Mouse (Mus musculus): ENCODE measurements around the gene Nup188. TPM values are rescaled to one million over a fixed set of nuclear protein-coding genes. Genes with fewer than 3 reads are reported as not detected.
A peak's percentile ranks its signal among the peaks of the same experiment; 100 is the strongest.

The Nup188 gene
- polyA plus RNA-seq, 1 experiment from 2014 or later: 21.6 TPM

- Histone ChIP-seq H3K4me2 (no peak overlapping the region), H3K27ac (no peak overlapping the region), H3K4me3 (no peak overlapping the region), H3K36me3 (peaks cover 82% of the 10 kb centered on the region), H3K9ac (no peak overlapping the region), H3K9me3 (no peaks in the 10 kb centered on the region), H3K4me1 (replicated peaks) (peaks cover 25% of the 10 kb centered on the region), H3K27me3 (no peaks in the 10 kb centered on the region)
- ATAC-seq (ENCODE audit: low FRiP score): no peak
- 80% methylated on average over 4 of the region's 4 CpGs for WGBS
These were observed 38.5 kb upstream of the Nup188 start for GRCm38 (mm10) chr2:30247681-30248080.

DNA sequence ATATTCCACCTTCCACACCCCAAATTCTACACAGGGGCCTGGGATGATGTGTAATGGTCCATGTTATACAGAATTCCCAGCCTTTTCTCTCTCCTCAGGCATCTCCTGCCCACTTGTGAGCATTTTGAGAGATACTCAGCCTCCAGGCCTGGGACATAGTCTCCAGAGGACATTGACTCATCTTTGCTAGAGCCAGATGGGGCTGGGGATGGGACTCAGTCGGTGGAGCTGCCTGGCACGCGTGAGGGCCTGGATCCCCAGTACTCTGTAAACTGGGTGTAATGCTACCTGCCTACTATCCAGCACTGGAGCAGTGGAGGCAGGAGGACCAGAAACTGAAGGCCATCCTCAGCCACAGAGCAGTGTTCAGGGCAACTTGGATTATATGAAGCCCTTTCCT lies 37.0 kb upstream of the Nup188 start:
- Histone ChIP-seq H3K27me3 (no peaks in the 10 kb centered on the region), H3K4me2 (no peak overlapping the region), H3K4me3 (no peak overlapping the region), H3K9me3 (no peaks in the 10 kb centered on the region), H3K4me1 (replicated peaks) (peaks cover 21% of the 10 kb centered on the region), H3K9ac (no peak overlapping the region), H3K36me3 (peaks cover 80% of the 10 kb centered on the region), H3K27ac (no peak overlapping the region)
- no peak for ATAC-seq (ENCODE audit: low FRiP score)
- 93% methylated on average over 3 of the region's 3 CpGs for WGBS

DNA sequence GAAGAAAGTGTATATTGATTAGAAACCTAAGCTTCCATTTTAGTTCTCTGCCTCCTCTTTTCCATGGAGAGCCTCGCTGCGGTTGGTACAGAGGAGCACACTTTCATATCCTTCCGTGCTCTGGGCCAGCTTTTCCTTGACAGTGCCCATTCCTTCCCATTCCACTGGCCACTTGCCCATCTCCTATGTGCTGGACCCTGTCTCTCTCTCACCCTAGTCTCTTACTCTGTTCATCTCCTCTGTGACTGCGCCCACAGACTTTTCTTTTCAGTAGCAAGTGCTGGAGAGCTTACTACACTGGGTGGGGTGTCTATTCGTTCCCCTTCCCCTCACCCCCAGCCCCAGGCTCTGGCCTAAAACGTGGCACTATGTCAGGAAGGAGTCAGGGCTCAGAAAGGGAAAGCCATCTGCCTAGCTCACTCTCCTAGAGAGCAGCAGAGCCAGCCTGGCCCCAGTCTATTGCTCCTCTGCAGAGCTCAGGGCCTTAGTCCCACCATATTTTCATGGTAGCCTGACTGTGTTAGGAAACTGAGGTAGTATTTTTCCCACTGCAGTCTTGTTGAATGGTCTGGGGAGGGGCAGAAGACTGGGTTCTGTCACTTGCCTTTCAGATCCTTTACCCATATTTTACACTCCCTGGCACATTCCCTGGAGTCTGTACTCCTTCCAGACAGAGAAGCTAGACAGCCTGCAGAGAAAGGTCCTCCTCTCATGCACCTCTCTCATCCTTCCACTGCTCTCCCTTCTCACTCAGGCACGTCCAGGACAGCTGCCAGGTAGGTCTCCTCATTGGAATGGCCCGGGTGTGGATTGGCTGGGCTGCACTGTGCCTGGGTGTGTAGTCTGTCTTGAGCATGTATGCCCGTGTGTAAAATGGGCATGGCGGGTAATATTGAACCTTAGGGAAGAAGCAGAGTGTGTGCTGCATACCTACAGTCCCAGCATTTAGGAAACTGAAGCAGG lies 35.8 kb upstream of the Nup188 start:
- Histone ChIP-seq H3K9ac (no peak overlapping the region), H3K27me3 (no peaks in the 10 kb centered on the region), H3K36me3 (peaks cover 83% of the 10 kb centered on the region), H3K4me3 (no peak overlapping the region), H3K27ac (no peak overlapping the region), H3K4me2 (no peak overlapping the region), H3K4me1 (replicated peaks) (peaks cover 17% of the 10 kb centered on the region), H3K9me3 (no peaks in the 10 kb centered on the region)
- WGBS: 88% methylated on average over 10 of the region's 10 CpGs
- ATAC-seq (ENCODE audit: low FRiP score): no peak

DNA sequence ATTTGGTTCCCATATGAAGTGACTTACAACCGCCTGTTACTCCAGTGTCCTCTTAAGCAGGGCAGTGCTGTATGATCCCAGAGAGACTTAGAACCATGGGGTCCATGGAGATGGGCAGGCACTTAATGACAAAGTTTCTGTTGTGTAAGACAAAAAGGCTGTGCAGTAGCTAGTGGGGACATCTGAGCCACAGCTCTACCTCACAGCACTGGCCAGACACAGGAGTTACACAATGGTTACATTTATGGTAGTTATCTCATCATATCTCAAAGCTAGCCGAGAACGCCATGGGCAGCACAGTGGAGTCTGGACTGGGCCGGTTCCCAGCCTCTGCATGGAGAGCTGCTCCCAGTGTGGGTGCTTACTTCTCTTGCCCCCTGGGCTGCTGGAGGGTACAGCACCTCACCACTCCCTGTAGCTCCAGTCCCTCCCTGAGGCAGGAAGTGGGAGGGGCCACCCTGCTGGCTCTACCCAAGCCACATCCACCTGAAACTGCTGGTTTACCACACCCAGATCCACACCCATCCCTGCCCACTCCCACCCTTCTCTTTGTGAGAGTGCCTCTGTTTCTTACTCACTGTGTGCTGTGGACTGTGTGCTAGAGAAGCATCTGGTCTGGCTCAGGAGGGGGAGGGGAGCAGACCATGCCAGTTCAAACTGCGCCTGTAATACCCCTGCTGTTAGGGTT lies 34.6 kb upstream of the Nup188 start:
- Histone ChIP-seq H3K4me1 (replicated peaks) (peaks cover 17% of the 10 kb centered on the region), H3K4me3 (no peak overlapping the region), H3K4me2 (no peak overlapping the region), H3K27ac (no peak overlapping the region), H3K27me3 (no peaks in the 10 kb centered on the region), H3K36me3 (peaks cover 83% of the 10 kb centered on the region), H3K9me3 (no peaks in the 10 kb centered on the region), H3K9ac (peak overlapping the region; percentile 39; the same call in 1 of the 2 replicates)
- no peak for ATAC-seq (ENCODE audit: low FRiP score)
- 87% methylated on average over 5 of the region's 5 CpGs for WGBS

DNA sequence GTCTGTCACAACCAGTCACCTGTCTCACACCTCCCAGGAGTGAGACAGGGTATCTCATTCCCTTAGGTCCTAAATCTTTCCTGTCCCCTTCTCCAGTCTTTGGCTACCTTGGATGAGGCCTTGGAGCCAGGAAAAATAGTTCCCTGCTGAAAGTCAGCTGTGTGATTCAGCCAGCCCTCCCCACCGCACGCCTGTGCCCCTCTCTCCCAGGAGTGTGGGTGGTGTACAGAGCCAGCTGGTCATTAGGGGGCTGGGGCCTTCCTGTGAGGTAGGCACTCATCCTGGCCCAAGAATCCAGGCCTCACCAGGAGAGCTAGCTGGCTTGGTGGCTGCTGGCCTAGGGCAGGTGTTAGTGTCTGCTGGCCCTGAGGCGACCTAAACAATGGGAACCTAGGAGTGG lies 33.7 kb upstream of the Nup188 start:
- H3K9ac ChIP-seq: no peak overlapping the region
- H3K36me3 ChIP-seq: peaks cover 93% of the 10 kb centered on the region
- no peaks in the 10 kb centered on the region for H3K9me3 ChIP-seq

DNA sequence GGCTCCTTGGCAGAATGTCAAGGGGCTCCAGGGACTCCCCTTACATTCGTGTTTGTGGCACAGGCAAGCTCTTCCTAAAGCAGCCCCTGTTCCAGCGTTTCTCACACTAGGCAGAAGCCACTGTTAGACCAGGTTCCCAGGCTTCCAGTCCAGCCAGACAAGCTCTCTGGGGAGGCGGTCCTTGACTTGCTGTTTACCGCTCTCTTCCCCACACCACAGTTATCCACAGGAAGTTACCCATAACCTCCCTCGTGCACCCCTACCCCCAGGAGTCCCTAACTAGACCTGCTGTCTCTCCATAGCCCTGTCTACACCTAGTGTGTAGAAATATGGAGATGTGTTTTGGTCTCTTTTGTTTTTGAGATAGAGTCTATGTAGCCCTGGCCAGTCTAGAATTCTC lies 32.4 kb upstream of the Nup188 start:
- WGBS: 88% methylated on average over 5 of the region's 5 CpGs
- peaks cover 95% of the 10 kb centered on the region for H3K36me3 ChIP-seq
- no peak overlapping the region for H3K4me2 ChIP-seq
- H3K4me1 ChIP-seq (replicated peaks): peaks cover 22% of the 10 kb centered on the region
- no peak overlapping the region for H3K27ac ChIP-seq
- no peaks in the 10 kb centered on the region for H3K9me3 ChIP-seq
- H3K9ac ChIP-seq: no peak overlapping the region
- no peaks in the 10 kb centered on the region for H3K27me3 ChIP-seq
- H3K4me3 ChIP-seq: no peak overlapping the region
- ATAC-seq (ENCODE audit: low FRiP score): no peak

More for the DNA sequence above, 33.7 kb upstream of the Nup188 start:
- Histone ChIP-seq H3K4me2 (no peak overlapping the region), H3K27me3 (no peaks in the 10 kb centered on the region), H3K4me3 (no peak overlapping the region), H3K4me1 (replicated peaks) (peaks cover 11% of the 10 kb centered on the region), H3K27ac (no peak overlapping the region)
- no peak for ATAC-seq (ENCODE audit: low FRiP score)
- WGBS: 90% methylated on average over 3 of the region's 3 CpGs

- Histone ChIP-seq H3K9ac (no peak overlapping the region), H3K4me3 (no peak overlapping the region), H3K27me3 (no peaks in the 10 kb centered on the region), H3K36me3 (peaks cover 95% of the 10 kb centered on the region), H3K27ac (no peak overlapping the region), H3K4me2 (no peak overlapping the region), H3K9me3 (no peaks in the 10 kb centered on the region), H3K4me1 (replicated peaks) (peaks cover 33% of the 10 kb centered on the region)
- no peak for ATAC-seq (ENCODE audit: low FRiP score)
- WGBS: 97% methylated on average over 42 of the region's 42 CpGs
These were observed 30.4 kb upstream of the Nup188 start for GRCm38 (mm10) chr2:30255631-30256395.

- Histone ChIP-seq H3K27ac (no peak overlapping the region), H3K9me3 (no peaks in the 10 kb centered on the region), H3K27me3 (no peaks in the 10 kb centered on the region), H3K4me2 (no peak overlapping the region), H3K36me3 (peaks cover 94% of the 10 kb centered on the region), H3K4me1 (replicated peaks) (peaks cover 31% of the 10 kb centered on the region), H3K4me3 (no peak overlapping the region), H3K9ac (no peak overlapping the region)
- ATAC-seq (ENCODE audit: low FRiP score): no peak
- 97% methylated on average over 30 of the region's 30 CpGs for WGBS
These were observed 29.4 kb upstream of the Nup188 start for GRCm38 (mm10) chr2:30256616-30257350.

GRCm38 (mm10) chr2:30257699-30258460 lies 28.3 kb upstream of the Nup188 start:
- no peak overlapping the region for H3K27ac ChIP-seq
- H3K27me3 ChIP-seq: no peaks in the 10 kb centered on the region
- peaks cover 34% of the 10 kb centered on the region for H3K4me1 ChIP-seq (replicated peaks)
- no peak overlapping the region for H3K9ac ChIP-seq
- 86% methylated on average over 7 of the region's 7 CpGs for WGBS
- H3K36me3 ChIP-seq: peaks cover 93% of the 10 kb centered on the region
- no peak for ATAC-seq (ENCODE audit: low FRiP score)
- H3K4me2 ChIP-seq: no peak overlapping the region
- no peaks in the 10 kb centered on the region for H3K9me3 ChIP-seq
- H3K4me3 ChIP-seq: no peak overlapping the region

DNA sequence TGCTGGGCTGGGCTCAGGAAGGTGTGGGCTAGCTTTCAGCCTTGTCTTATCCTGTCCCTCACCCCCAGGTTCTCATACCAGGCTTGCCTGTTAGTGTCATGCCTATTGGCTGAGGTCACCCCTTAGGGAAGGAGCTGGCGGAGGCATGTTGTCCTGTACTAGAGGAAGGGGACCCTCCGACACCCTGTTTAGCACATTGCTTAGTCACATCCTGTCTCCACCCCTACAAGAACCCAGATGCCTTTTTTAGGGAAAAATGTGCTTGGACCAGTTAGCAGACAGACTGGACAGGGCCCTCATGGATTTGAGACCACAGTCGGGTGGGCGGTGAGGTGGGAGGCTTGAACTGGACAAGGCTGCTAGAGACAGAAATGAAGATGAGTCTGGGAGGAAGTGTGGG lies 27.6 kb upstream of the Nup188 start:
- H3K27me3 ChIP-seq: no peaks in the 10 kb centered on the region
- H3K27ac ChIP-seq: no peak overlapping the region
- ATAC-seq (ENCODE audit: low FRiP score): no peak
- H3K36me3 ChIP-seq: peaks cover 94% of the 10 kb centered on the region
- no peak overlapping the region for H3K4me2 ChIP-seq
- 90% methylated on average over 4 of the region's 4 CpGs for WGBS
- H3K9me3 ChIP-seq: no peaks in the 10 kb centered on the region
- H3K9ac ChIP-seq: no peak overlapping the region; the same call in 1 of the 2 replicates
- no peak overlapping the region for H3K4me3 ChIP-seq
- peaks cover 41% of the 10 kb centered on the region for H3K4me1 ChIP-seq (replicated peaks)
